Mouse (Mus musculus) naive thymus-derived CD4-positive, alpha-beta T cell, adult 2 months (primary cell): ENCODE measurements around the gene Peak1.

Source experiments
- DNase-seq: peaks from one replicate; pipeline ENCODE4 v3.0.0-alpha.2; 2011; ENCODE audit warnings: low read depth

The Peak1 gene

GRCm38 (mm10) chr9:56314326-56314725, 103.5 kb downstream of the Peak1 start:
- DNase-seq, result no peak

DNA sequence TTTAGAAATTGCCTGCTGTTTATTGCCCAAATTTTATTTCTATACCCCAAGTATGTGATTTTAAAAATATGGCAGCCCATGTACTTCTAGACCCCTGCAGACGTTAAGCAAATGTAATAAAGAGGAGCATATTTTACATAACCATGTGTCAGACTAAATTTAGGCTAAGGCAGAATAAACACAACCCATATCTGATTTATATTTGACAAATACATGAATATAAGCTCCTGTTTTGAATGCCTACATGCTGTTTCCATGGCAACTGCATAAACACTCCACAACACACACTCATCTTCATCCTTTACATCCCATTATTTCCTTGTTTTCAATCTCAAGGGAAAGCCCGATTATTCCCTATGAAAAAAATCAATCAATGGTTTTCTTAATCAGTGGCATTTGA, 108.8 kb downstream of the Peak1 start:
- DNase-seq, result no peak

- DNase-seq, result no peak
Measured at GRCm38 (mm10) chr9:56304526-56304925, 113.3 kb downstream of the Peak1 start.

- DNase-seq, result no peak
Measured at GRCm38 (mm10) chr9:56302921-56303465, 114.9 kb downstream of the Peak1 start.

- DNase-seq, result no peak
Measured at GRCm38 (mm10) chr9:56290019-56290418, 127.8 kb downstream of the Peak1 start.

GRCm38 (mm10) chr9:56282481-56282880, 135.4 kb downstream of the Peak1 start:
- no peak for DNase-seq

- DNase-seq, result no peak
Measured at GRCm38 (mm10) chr9:56273576-56273975, 144.3 kb downstream of the Peak1 start.

DNA sequence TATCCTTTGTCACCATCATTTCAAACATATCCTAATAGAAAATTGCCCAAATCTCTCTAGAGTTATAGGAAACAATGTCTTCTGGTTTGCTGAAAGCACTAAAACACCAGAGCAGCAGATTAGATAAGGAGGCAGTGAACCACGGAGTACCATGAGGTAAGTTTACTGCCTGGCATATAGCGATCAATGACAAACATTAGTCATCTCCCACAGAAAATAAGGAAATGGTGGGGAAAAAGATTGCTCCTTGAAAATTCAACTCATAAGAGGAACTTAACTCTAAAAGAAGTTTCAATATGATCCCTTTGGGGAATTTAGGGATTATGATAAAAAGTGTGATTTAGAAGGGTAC, 145.6 kb downstream of the Peak1 start:
- DNase-seq, result no peak

DNA sequence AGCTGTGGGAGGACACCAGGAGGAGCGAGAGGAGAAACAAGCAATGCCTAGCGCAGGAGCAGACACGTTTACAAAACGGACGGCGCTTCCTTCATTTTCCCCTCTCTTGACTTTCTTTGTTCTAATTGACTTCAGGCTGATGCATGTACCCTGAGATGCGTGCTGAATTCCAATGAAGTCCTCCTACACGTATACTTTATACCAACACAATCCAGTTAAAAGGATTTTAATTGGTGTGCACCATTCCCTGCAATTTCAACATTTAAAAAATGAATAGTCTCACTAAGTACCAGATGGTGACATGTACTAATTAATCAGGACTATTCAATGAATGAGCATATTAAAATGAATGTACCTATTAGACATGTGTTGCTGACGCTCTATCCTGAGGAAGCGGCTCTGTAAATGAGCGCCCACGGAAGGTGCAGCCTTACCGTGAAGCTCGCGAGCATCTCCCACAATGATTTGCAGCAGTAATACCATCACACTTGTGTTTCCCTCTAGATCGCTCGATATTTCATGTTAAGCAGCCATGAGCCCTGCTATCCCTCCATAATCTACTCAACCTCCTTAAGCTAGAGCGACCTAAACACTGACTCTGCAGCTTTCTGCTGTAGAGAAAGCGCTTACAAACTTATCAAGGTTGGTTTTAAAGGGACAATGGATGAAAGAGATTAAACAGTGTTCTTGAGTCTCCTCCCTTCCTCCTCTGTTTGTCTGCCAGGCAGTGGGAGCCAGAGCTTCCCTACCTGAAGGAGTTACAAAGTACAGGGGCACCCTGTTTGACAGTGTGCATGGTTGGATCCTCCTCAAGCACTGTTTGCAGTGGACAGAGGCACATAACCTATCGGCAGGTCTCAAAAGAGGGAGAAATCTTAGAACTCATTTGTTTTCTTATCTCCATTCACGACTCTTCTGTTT, 146.3 kb downstream of the Peak1 start:
- DNase-seq, result no peak

DNA sequence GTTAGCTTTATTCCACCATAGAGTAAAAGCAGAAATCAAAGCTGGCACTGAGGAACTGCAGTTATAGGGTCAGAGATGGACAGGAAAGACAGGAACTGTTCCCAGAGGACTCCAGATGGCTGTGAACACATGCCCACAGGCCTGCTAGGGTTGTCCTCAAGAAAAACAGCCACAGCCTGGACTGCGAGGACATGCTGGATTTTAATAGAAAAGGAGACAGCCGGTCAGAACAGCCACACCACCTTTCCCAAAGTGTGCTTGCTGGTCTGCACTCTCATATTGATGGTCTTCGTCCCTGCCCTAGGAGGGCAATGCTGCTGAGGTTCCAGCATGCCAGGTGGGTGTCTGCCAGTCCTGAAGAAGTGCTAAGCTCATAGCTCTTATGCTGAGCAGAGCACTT, 148.8 kb downstream of the Peak1 start:
- DNase-seq, result no peak

DNA sequence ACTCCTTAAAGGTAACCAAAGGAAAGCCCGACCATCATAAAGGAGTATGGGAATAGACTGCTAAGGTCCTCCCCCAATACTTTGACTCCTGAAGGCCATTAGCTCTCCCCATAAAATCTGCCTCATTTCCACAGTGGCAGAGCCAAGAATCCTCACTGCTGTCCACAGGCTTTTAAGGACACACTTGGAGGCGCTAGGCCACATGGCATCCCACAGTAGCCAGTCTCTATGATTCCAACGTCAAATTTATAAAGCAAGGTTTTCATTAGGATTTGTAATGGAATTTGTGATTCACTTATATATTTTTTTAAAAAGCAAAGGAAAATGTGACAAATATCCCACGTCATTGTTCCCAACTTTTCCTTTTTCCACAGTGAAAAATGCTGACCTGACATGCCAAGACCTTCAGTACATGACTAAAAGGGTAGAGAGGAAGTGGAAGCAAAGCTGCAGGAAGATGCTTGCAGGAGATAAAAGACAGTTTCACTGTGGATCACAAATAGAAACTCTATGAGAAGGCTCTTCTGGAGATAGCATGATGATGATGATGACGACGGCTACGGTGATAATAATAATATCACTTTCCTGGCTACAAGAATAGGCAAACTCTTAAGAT, 151.6 kb downstream of the Peak1 start:
- no peak for DNase-seq

DNA sequence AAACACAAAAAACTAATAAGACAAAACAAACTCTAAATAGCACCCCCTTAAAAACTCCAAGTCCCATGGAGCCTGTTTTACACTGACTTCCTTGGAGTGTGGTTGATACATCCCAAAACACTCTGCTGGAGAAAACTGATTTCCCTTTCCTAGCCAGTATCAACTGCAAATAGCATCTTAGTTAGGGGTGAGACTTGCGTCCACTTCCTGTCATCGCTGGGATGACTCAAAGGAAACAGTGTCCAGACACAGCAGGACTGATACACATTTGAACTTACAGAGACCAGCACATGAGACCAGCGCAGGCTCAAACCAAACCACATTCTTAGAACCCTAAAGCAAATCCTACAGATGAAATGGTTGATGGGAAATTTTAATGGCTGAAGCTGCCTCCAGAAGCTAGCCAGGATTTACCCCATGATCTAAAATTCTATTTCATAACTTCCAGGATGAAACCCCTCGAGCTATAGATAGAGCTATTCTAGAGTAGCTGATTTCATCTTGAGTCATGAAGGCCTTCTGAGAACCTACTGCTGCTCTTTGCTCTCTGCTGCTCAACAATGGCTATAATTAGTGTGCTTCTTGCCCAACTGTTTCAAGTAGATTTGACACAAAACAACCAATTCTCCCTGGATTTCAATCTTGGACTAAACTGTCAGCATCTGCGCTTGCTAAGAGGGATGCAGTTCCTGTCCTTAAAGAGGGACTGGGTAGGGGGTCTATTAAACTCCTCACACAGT, 152.2 kb downstream of the Peak1 start:
- no peak for DNase-seq

DNA sequence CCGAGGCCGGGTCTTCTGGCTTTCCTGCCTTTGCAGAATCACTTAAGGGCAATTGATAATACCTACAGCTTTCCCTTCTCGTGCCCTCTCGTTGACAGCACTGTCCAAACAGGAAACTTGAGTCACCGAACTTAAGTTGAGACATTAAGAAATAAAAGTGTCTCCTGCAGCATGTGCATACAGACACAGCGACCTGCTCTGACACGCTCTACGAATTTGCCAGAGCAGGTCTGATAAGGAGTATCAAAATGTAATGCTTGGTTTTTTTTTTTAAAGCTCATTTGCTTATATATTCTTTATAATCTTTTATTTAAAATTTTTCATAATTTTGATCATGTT, 152.9 kb downstream of the Peak1 start:
- no peak for DNase-seq

GRCm38 (mm10) chr9:56264308-56265021, 153.4 kb downstream of the Peak1 start:
- peak; percentile 79 for DNase-seq

- no peak for DNase-seq
Measured at GRCm38 (mm10) chr9:56263055-56263454, 154.8 kb downstream of the Peak1 start.

- peak; percentile 36 for DNase-seq
Measured at GRCm38 (mm10) chr9:56260495-56261136, 157.3 kb downstream of the Peak1 start.

GRCm38 (mm10) chr9:56259790-56260494, 157.9 kb downstream of the Peak1 start:
- no peak for DNase-seq

DNA sequence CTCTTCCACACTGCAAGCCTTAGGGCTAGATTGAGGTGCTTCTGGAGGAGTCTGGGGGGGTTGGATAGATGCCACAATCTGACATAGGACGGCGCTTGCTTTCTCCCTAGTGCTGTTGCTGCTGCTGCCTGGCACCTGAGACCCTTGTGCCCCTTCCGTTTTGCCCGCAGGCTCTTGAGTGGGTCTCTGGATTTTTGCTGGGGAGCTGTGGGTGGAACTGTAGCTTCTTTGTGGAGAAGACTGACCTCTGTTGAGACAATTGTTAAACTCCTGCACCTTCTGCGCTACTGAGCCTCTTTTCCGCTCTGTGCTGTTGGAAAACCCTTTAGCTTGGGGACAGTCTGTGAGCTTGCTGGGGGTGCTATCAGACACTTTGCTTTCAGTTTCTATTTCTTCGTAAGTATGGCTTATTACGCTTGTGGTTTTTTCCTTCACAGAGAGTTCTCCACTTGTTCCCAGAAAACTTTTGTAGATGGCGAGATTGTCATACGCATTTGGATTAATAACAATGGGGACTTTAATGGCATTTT, 159.5 kb downstream of the Peak1 start:
- peak; percentile 59 for DNase-seq

DNA sequence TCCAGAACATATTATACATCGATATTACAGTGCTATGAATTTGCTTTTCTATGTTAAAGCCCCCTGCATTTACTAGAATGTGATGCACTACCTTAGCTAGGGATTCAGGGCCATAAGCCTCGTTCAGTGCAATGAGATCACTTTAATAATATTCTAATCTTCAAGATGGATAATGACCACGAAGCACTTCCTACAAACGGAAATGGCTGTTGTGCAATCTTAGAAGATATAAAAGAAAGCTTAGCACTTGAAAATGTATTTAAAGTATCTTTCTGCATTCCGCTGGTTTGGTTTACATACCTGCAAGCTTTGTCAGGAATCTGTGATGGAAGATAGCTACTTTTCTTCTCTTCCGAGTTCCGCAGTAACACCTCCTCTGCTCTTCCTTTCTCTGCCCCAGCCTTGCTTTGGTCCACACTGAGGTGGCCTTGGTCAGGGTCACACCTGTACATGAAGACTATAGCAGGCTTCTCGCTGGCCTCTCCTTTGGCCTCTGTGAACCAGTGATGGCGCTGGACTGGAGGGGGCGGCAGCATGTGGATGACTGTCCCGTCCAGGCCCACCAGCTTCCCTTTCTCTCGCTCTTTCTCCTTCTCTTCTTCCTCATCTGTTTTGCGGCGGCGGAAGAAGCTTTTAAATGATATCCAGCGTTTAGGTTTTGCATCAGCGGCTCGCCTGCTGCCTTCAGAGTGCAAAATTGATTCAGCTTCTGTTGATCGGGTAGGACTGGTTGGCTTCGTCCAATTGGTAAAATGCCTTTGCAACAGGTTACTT, 160.5 kb downstream of the Peak1 start:
- DNase-seq, result no peak
